Mouse (Mus musculus): ENCODE data around the gene Asic4. TPM values are rescaled to one million over a fixed set of nuclear protein-coding genes. Genes with fewer than 3 reads are reported as not detected.

The Asic4 gene
- total RNA-seq (2014; rRNA removed), result 21.2 and 21.4 TPM in 2 replicates
- polyA plus RNA-seq (2015; fragmentation: Nextera tagmentation; extraction: Ambion mirVana), result 6.3 and 7.7 TPM in 2 replicates

GRCm38 (mm10) chr1:75450314-75451005 lies at the start of gene Asic4:
Gene Asic4 (plus strand): TSS chr1:75450436.
- peaks cover 12% of the 10 kb centered on the region for H3K4me1 ChIP-seq (ENCODE audit: insufficient read depth)
- no peaks in the 10 kb centered on the region for H3K9me3 ChIP-seq (ENCODE audit: low read length)
- H3K9ac ChIP-seq, result peak within 1 kb of the TSS; percentile 52
- peak within 1 kb of the TSS; percentile 32 for H3K4me3 ChIP-seq (ENCODE audit: low read depth, low read length)
- H3K36me3 ChIP-seq (ENCODE audit: insufficient read depth), result no peaks in the 10 kb centered on the region
- H3K27ac ChIP-seq (ENCODE audit: low read depth, low read length), result peak within 1 kb of the TSS; percentile 35; the same call in 1 of the 2 replicates
- peaks cover 41% of the 10 kb centered on the region for H3K27me3 ChIP-seq (ENCODE audit: insufficient read depth, low read length)
- WGBS, result 6% methylated on average over 34 of the region's 35 CpGs
- DNase-seq (peak; percentile 58), ATAC-seq (peak; percentile 38; the same call in 1 of the 2 replicates)
- no peak for TF ChIP-seq CTCF (IDR thresholded peaks at IDR 0.05; ENCODE audit: low read depth)
- H3K4me2 ChIP-seq (ENCODE audit: low read depth), result peak within 1 kb of the TSS; percentile 58

GRCm38 (mm10) chr1:75400493-75401115 lies 49.6 kb upstream of the Asic4 start:
- H3K36me3 ChIP-seq (ENCODE audit: insufficient read depth), result peaks cover 39% of the 10 kb centered on the region
- 0 out of 2 replicates have a peak overlapping the region, but pooled peaks have one; percentile 2 for H3K4me2 ChIP-seq (ENCODE audit: low read depth)
- no peaks in the 10 kb centered on the region for H3K9me3 ChIP-seq (ENCODE audit: low read length)

GRCm38 (mm10) chr1:75405547-75405946 lies 44.7 kb upstream of the Asic4 start:
- no peak overlapping the region for H3K9ac ChIP-seq
- WGBS, result 64% methylated on average over 3 of the region's 3 CpGs
- H3K4me1 ChIP-seq (ENCODE audit: insufficient read depth), result no peaks in the 10 kb centered on the region
- H3K27ac ChIP-seq (ENCODE audit: low read depth, low read length), result no peak overlapping the region
- no peak for TF ChIP-seq CTCF (IDR thresholded peaks at IDR 0.05; ENCODE audit: low read depth)
- no peaks in the 10 kb centered on the region for H3K9me3 ChIP-seq (ENCODE audit: low read length)
- ATAC-seq, result no peak
- no peak for DNase-seq
- H3K36me3 ChIP-seq (ENCODE audit: insufficient read depth), result peaks cover 55% of the 10 kb centered on the region
- no peak overlapping the region for H3K4me3 ChIP-seq (ENCODE audit: low read depth, low read length)
- no peak overlapping the region for H3K4me2 ChIP-seq (ENCODE audit: low read depth)
- H3K27me3 ChIP-seq (ENCODE audit: insufficient read depth, low read length), result no peaks in the 10 kb centered on the region

More at GRCm38 (mm10) chr1:75400493-75401115, 49.6 kb upstream of the Asic4 start:
- Histone ChIP-seq H3K4me1 (ENCODE audit: insufficient read depth) (no peaks in the 10 kb centered on the region), H3K9ac (no peak overlapping the region), H3K4me3 (ENCODE audit: low read depth, low read length) (no peak overlapping the region), H3K27ac (ENCODE audit: low read depth, low read length) (no peak overlapping the region), H3K27me3 (ENCODE audit: insufficient read depth, low read length) (no peaks in the 10 kb centered on the region)
- 39% methylated on average over 6 of the region's 6 CpGs for WGBS
- no peak for ATAC-seq
- no peak for TF ChIP-seq CTCF (IDR thresholded peaks at IDR 0.05; ENCODE audit: low read depth)
- no peak for DNase-seq

GRCm38 (mm10) chr1:75406173-75406572 lies 44.1 kb upstream of the Asic4 start:
- peaks cover 51% of the 10 kb centered on the region for H3K36me3 ChIP-seq (ENCODE audit: insufficient read depth)
- no peaks in the 10 kb centered on the region for H3K27me3 ChIP-seq (ENCODE audit: insufficient read depth, low read length)
- no peak for ATAC-seq

GRCm38 (mm10) chr1:75407056-75407455 lies 43.2 kb upstream of the Asic4 start:
- no peaks in the 10 kb centered on the region for H3K9me3 ChIP-seq (ENCODE audit: low read length)
- H3K4me1 ChIP-seq (ENCODE audit: insufficient read depth), result no peaks in the 10 kb centered on the region
- H3K27ac ChIP-seq (ENCODE audit: low read depth, low read length), result no peak overlapping the region
- no peak overlapping the region for H3K4me2 ChIP-seq (ENCODE audit: low read depth)
- no peaks in the 10 kb centered on the region for H3K27me3 ChIP-seq (ENCODE audit: insufficient read depth, low read length)
- H3K36me3 ChIP-seq (ENCODE audit: insufficient read depth), result peaks cover 45% of the 10 kb centered on the region
- DNase-seq (no peak), ATAC-seq (no peak)
- no peak overlapping the region for H3K9ac ChIP-seq
- H3K4me3 ChIP-seq (ENCODE audit: low read depth, low read length), result no peak overlapping the region
- TF ChIP-seq CTCF (IDR thresholded peaks at IDR 0.05; ENCODE audit: low read depth), result no peak
- WGBS, result 91% methylated on average over 9 of the region's 9 CpGs

More at GRCm38 (mm10) chr1:75406173-75406572, 44.1 kb upstream of the Asic4 start:
- H3K27ac ChIP-seq (ENCODE audit: low read depth, low read length), result no peak overlapping the region
- H3K9me3 ChIP-seq (ENCODE audit: low read length), result no peaks in the 10 kb centered on the region
- 95% methylated on average over 15 of the region's 15 CpGs for WGBS
- H3K4me3 ChIP-seq (ENCODE audit: low read depth, low read length), result no peak overlapping the region
- H3K4me2 ChIP-seq (ENCODE audit: low read depth), result no peak overlapping the region
- DNase-seq, result no peak
- H3K4me1 ChIP-seq (ENCODE audit: insufficient read depth), result no peaks in the 10 kb centered on the region
- no peak overlapping the region for H3K9ac ChIP-seq
- TF ChIP-seq CTCF (IDR thresholded peaks at IDR 0.05; ENCODE audit: low read depth), result no peak

- no peak for ATAC-seq
- Histone ChIP-seq H3K27ac (ENCODE audit: low read depth, low read length) (no peak overlapping the region), H3K27me3 (ENCODE audit: insufficient read depth, low read length) (no peaks in the 10 kb centered on the region), H3K36me3 (ENCODE audit: insufficient read depth) (peaks cover 34% of the 10 kb centered on the region), H3K9ac (no peak overlapping the region), H3K4me2 (ENCODE audit: low read depth) (no peak overlapping the region), H3K4me1 (ENCODE audit: insufficient read depth) (no peaks in the 10 kb centered on the region), H3K4me3 (ENCODE audit: low read depth, low read length) (no peak overlapping the region), H3K9me3 (ENCODE audit: low read length) (no peaks in the 10 kb centered on the region)
- no peak for TF ChIP-seq CTCF (IDR thresholded peaks at IDR 0.05; ENCODE audit: low read depth)
- 71% methylated on average over 4 of the region's 4 CpGs for WGBS
- DNase-seq, result no peak
These were observed 42.0 kb upstream of the Asic4 start for GRCm38 (mm10) chr1:75408210-75408609.

- Histone ChIP-seq H3K27me3 (ENCODE audit: insufficient read depth, low read length) (no peaks in the 10 kb centered on the region), H3K27ac (ENCODE audit: low read depth, low read length) (no peak overlapping the region), H3K4me1 (ENCODE audit: insufficient read depth) (no peaks in the 10 kb centered on the region), H3K4me2 (ENCODE audit: low read depth) (no peak overlapping the region), H3K36me3 (ENCODE audit: insufficient read depth) (peaks cover 19% of the 10 kb centered on the region), H3K9ac (no peak overlapping the region), H3K9me3 (ENCODE audit: low read length) (no peaks in the 10 kb centered on the region), H3K4me3 (ENCODE audit: low read depth, low read length) (no peak overlapping the region)
- ATAC-seq, result no peak
- WGBS, result 92% methylated on average over 7 of the region's 7 CpGs
- TF ChIP-seq CTCF (IDR thresholded peaks at IDR 0.05; ENCODE audit: low read depth), result no peak
- no peak for DNase-seq
These were observed 40.3 kb upstream of the Asic4 start for GRCm38 (mm10) chr1:75409950-75410349.

All from forebrain, postnatal 0 days (tissue).